ENCODE assay signal across 13 mouse cellular contexts in genomic region chr8:124306574-124306973, GRCm38 (mm10).
DNase-seq lines count a peak whose midpoint lies in the region; ATAC-seq lines count a peak whose summit lies in the region.
"Had no signal": no experiment of that assay in that cellular context is flagged by ENCODE, and none has a peak within 500 bp of the region (broad histone marks: within the 10 kb centered on the region; RNA-seq: fewer than 3 reads in every experiment).

No protein-coding gene starts in this region.

- no peak overlapping the region for H3K9ac ChIP-seq in hindbrain, embryonic 11.5 days (ENCODE audit: low read depth, low read length)
- H3K9ac ChIP-seq in embryonic facial prominence, embryonic 15.5 days: no peak overlapping the region
- no peak overlapping the region for H3K9ac ChIP-seq in stomach, embryonic 14.5 days (replicated peaks; ENCODE audit: low read depth, low read length)

- H3K27ac ChIP-seq in hindbrain, embryonic 10.5 days: 0 out of 2 replicates have a peak overlapping the region, but pooled peaks have one; percentile 24
- no peak overlapping the region for H3K27ac ChIP-seq in hindbrain, embryonic 11.5 days (ENCODE audit: low read depth, low read length)
- peak overlapping the region; percentile 55 for H3K27ac ChIP-seq in embryonic facial prominence, embryonic 15.5 days (replicated peaks)
- peak overlapping the region; percentile 68; the same call in 1 of the 2 replicates for H3K27ac ChIP-seq in stomach, embryonic 14.5 days (ENCODE audit: low read length)
- H3K27ac ChIP-seq: left cerebral cortex, adult 2 months had no signal

- 66% methylated on average over 7 of the region's 7 CpGs for WGBS in hindbrain, embryonic 10.5 days
- 69% methylated on average over 7 of the region's 7 CpGs for WGBS in hindbrain, embryonic 11.5 days
- 40% methylated on average over 7 of the region's 7 CpGs for WGBS in embryonic facial prominence, embryonic 15.5 days
- 29% methylated on average over 7 of the region's 7 CpGs for WGBS in stomach, embryonic 14.5 days

- peaks cover 56% of the 10 kb centered on the region for H3K4me1 ChIP-seq in hindbrain, embryonic 10.5 days (replicated peaks)
- no peaks in the 10 kb centered on the region for H3K4me1 ChIP-seq in hindbrain, embryonic 11.5 days (replicated peaks; ENCODE audit: control insufficient read depth, insufficient read depth, low read length)
- H3K4me1 ChIP-seq in embryonic facial prominence, embryonic 15.5 days: peaks cover 28% of the 10 kb centered on the region
- peaks cover 15% of the 10 kb centered on the region; the same call in 1 of the 2 replicates for H3K4me1 ChIP-seq in stomach, embryonic 14.5 days (ENCODE audit: control insufficient read depth, insufficient read depth, low read length)

- H3K4me3 ChIP-seq in hindbrain, embryonic 10.5 days: no peak overlapping the region
- no peak overlapping the region for H3K4me3 ChIP-seq in hindbrain, embryonic 11.5 days (ENCODE audit: low read depth, low read length)
- no peak overlapping the region for H3K4me3 ChIP-seq in embryonic facial prominence, embryonic 15.5 days (replicated peaks)
- H3K4me3 ChIP-seq in stomach, embryonic 14.5 days (ENCODE audit: low read depth, low read length): no peak overlapping the region
- H3K4me3 ChIP-seq: left cerebral cortex, adult 2 months had no signal

- H3K4me2 ChIP-seq in hindbrain, embryonic 11.5 days (replicated peaks; ENCODE audit: low read depth, low read length): no peak overlapping the region
- H3K4me2 ChIP-seq in embryonic facial prominence, embryonic 15.5 days (replicated peaks): no peak overlapping the region
- H3K4me2 ChIP-seq in stomach, embryonic 14.5 days (replicated peaks; ENCODE audit: low read depth, low read length): no peak overlapping the region
- H3K4me2 ChIP-seq: liver, embryonic 11.5 days had no signal

- H3K27me3 ChIP-seq in hindbrain, embryonic 10.5 days (ENCODE audit: insufficient read depth, poor library complexity, severe bottlenecking): no peaks in the 10 kb centered on the region
- no peaks in the 10 kb centered on the region for H3K27me3 ChIP-seq in hindbrain, embryonic 11.5 days (ENCODE audit: control insufficient read depth, insufficient read depth, low read length)
- H3K27me3 ChIP-seq in embryonic facial prominence, embryonic 15.5 days: no peaks in the 10 kb centered on the region
- no peaks in the 10 kb centered on the region for H3K27me3 ChIP-seq in stomach, embryonic 14.5 days (ENCODE audit: control insufficient read depth, insufficient read depth, low read length)

- no peak for DNase-seq in hindbrain, embryonic 10.5 days (ENCODE audit: low spot score)
- no peak for DNase-seq in hindbrain, embryonic 11.5 days (ENCODE audit: low spot score)
- peak; percentile 57 for DNase-seq in ZHBTc4 (ENCODE audit: low read depth, low spot score)
- no peak for DNase-seq in embryo, embryonic 9.5 days (ENCODE audit: extremely low spot score)
- no peak for DNase-seq in urinary bladder, postnatal 4 days (ENCODE audit: low spot score in 2 of 2)
- DNase-seq: cerebellum, adult 11 months; cerebellum, postnatal 36 days; heart, postnatal 10 days had no signal

- peaks cover 73% of the 10 kb centered on the region for H3K36me3 ChIP-seq in hindbrain, embryonic 10.5 days
- no peaks in the 10 kb centered on the region for H3K36me3 ChIP-seq in hindbrain, embryonic 11.5 days (ENCODE audit: control insufficient read depth, insufficient read depth, low read length)
- peaks cover 5% of the 10 kb centered on the region; the same call in 1 of the 2 replicates for H3K36me3 ChIP-seq in embryonic facial prominence, embryonic 15.5 days
- H3K36me3 ChIP-seq in stomach, embryonic 14.5 days (ENCODE audit: control insufficient read depth, insufficient read depth, low read length): peaks cover 7% of the 10 kb centered on the region; the same call in 1 of the 2 replicates

- no peaks in the 10 kb centered on the region for H3K9me3 ChIP-seq in hindbrain, embryonic 10.5 days
- no peaks in the 10 kb centered on the region for H3K9me3 ChIP-seq in hindbrain, embryonic 11.5 days (ENCODE audit: control insufficient read depth, low read length)
- no peaks in the 10 kb centered on the region for H3K9me3 ChIP-seq in embryonic facial prominence, embryonic 15.5 days (replicated peaks)
- H3K9me3 ChIP-seq in stomach, embryonic 14.5 days (ENCODE audit: control insufficient read depth, low read depth, low read length): no peaks in the 10 kb centered on the region

- ATAC-seq in hindbrain, embryonic 11.5 days (ENCODE audit: low FRiP score): no peak
- no peak for ATAC-seq in embryonic facial prominence, embryonic 15.5 days (ENCODE audit: insufficient number of reproducible peaks, low FRiP score, low TSS enrichment, low read depth)
- ATAC-seq in stomach, embryonic 14.5 days (ENCODE audit: insufficient number of reproducible peaks, insufficient read depth, low FRiP score, low read depth): no peak
- ATAC-seq: CD4-positive, CD25-positive, alpha-beta regulatory T cell, adult 4 months had no signal
